Mouse (Mus musculus) urinary bladder, postnatal 10 days (tissue): ENCODE measurements around the gene Myo1d.

Source experiments
- DNase-seq: peaks from one replicate; pipeline ENCODE4 v3.0.0; 2022; ENCODE audit warnings: low spot score

The Myo1d gene

DNA sequence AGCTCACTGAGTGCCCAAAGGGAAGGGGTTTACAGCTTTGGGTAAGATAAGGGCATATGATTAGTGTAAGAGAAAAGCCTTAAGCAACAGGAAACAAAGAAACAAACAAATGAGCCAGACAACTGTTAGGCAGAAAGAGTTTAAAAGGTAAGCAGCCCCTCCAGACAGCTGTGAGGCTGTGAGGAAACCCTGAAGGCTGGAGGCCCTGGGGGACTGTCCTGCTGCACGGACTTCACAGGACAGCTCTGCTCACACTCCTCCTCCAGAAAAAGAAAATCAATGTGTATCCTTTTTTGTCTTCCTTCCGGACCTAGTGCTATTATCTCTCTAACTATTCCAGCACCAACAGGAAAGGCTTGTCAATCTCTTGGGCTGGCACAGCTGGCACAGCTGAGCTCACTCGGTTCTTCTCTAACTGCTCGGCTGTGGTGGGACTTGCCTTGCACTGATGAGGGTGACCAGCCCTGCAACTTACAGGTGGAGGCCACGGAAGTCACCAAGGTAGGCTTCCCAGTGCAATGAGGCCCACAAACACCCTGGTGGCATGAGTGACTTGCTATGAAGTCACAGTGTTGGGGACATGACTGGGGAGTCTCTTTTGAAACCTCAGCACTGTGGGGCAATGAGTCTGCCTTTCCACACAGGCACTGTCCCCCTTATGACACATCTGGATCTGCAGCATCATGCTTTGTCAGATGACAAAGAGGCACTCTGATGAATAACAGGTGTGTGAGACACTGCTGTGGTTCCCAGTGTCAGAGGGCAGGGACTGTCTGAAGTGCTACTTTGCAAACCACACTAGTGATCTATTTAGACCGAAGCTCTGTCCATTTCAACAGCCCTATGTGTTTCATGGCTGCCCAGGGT, 275.1 kb downstream of the Myo1d start:
- DNase-seq: no peak

DNA sequence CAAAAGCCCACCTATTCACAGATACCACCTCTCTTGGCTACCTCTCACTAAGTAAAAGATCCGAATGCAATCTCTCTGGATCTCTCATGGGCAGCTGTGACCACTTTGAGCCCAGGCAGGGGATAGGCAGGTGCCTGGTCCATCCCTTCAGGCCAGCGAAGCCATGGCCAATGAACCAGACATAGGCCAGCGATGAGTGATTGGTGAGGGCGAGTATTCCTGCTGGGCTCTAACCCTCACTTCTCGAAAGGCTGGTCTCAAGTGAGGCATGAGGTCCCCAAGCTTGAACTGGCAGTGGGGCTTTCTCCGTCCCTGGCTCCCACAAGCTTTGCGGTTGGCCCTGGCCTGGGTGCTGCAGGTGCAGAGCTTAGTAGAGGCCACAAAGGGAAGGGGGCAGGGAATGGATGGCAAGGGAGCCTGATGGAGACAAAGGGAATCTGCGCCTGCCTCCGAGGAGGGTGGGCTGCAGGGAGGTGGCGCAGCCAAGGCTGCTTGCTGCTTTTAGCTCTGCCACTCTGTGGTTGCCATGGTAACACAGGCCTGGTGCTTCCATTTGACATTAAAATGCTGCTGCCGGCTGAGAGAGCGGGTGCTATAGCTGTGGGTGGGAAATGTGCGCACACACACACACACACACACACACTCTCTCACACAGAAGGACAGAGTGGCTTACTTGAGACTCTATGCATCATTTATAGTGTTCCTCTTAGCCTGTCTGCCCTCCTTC, 275.9 kb downstream of the Myo1d start:
- no peak for DNase-seq

DNA sequence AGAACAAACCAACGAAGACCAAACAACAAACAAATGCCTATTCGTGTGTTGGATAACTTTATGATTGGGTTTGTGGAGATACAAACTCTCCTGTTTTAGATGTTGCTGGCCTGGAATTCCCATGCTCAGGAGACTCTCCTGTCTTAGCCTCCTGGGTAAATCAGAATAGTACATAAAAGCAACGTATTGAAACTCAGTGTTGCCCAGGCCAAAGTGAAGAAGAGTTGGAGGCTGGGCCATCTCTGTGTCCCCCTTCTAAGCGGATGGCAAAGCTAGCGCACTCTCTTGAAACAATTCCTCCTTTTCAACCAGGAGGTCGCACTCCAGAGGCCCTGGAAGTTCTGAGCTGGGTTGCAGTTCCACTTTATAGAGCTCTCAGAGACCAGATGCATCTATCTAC, 276.5 kb downstream of the Myo1d start:
- DNase-seq: no peak

DNA sequence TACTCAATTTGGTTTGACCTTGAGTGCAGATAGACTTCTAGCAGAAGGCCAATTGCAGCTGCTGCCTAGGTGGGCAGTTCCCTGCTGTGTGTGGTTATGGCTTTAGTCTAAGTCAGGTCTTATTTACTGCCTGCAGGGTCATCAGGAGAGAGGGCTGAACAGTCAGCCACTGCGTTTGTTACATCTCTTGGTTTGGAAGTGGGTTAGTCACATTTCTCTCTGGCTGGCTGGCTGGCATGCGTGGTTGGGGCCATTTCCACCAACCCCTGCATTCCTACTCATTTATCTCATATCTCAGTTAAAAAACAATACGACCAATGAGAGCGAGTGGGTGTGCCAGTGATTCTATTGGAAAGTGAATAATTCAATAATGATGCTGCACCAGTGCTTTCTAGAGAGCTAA, 280.3 kb downstream of the Myo1d start:
- no peak for DNase-seq

DNA sequence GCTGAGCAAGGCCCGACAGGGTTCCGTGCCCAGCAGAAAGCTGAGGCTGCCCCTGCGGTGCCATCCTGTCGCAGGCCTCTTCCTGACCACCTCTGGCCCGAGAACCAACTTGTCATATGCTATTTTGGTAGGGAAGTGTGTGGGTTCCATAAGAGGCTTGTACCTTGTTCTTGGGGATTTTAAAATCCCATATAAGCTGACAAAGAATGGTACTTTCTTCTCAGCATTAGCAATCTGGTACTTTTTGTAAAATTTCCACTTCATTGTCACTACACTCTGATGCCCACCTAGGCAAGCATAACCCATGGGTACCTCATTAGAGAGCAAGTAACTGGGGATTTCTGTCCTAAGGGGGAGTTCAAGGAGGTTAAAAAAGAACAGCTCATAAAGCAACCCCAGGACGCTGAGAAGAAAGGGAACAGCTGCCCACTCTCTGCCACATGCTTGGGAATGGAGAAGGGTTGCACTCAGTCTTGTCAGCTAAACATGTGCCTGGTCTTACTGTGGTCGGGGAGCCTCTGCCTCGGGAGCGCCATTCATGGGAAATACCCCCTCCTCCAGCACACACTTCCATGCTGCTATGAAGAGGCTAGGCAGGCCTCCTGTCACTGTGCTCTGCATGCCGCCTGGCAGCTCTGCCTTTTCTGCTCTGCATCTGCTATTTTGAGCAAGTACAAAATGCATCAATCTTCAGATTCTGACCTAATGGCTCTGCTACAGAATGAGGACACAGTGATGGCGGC, 281.3 kb downstream of the Myo1d start:
- DNase-seq: no peak

DNA sequence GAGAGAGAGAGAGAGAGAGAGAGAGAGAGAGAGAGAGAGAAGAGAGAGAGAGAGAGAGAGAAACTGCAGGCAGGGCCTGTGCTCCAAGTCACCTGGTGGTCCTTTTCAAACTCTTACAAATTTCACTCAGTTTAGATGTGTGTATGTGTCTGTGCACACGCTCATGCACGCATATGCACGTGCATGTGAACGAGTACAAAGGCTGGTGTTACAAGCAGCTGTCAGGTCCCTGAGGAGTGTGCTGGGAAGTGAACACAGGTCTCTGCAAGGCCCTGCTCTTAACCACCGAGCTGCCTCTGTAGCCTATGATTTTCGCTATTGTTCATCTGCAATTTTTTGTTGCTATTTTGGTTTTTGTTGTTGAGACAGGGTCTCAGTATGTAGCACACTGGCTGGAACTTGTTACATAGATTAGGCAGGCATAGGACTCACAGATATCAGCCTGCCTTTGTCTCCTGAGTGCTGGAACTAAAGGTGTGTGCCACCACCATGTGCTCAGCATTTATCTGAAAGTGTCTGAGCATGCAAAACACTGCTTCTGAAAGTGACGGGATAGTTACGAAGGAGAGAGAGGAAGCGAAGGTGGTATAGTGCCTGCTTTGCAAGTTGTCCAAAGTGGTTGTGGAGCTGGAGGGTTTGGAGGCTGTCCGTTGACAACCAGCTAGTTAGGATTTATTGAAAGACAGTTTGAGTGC, 282.5 kb downstream of the Myo1d start:
- no peak for DNase-seq

DNA sequence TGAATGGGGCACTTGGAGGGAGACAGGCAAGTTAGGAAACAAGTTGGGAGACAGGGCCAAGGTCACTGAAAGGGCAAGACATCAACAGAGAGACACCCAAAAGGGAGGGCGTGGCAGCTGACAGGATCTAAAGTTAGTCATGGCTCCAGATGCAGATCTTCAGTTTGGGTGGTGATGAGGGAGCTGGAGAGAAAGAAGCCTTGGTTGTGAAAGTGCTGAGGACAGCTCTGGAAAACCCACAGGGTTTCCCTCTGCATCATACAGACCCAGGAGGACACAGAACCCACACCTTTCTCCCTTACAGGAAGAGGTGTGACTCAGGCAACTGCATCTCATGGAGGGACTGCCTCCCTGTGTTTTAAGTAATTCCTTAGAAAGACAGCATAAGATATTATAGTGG, 283.2 kb downstream of the Myo1d start:
- no peak for DNase-seq

DNA sequence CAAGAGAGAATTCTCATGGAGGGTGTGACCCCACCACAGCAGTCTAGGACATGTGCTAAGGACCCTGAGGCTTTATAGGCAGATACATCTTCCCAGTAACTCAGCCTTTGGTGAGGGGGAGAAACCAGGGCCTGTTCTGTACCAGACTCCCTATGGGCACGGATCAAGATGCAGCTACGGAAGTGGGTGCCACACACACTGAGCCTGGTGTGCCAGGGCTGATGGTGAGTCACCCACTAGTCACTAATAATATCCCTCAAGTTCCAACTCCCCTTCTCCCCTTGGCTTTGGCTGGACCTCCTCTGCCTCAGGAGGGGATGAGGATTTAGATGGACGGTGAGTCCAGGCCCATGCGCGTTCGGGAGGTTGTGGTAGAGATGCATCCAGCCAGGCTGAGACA, 283.9 kb downstream of the Myo1d start:
- DNase-seq: no peak

DNA sequence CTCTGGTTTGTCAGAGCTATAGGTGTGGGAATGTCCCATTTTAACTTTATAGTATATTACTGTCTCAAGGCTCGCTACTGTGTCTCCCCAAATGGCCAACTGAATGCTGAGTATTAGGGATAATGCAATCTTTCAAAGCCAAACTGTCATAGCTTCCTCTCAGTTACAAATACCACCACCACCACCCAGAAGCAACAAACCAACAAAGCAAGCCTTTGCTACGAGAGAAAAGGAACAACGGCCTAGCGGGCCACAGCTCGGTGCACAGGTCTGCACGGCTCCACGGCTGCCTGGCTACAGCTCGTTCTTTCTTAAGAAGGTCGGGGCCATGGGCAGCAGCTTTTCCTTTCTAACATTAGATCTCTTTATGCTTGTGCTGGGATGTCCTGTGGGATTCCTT, 285.0 kb downstream of the Myo1d start:
- no peak for DNase-seq

DNA sequence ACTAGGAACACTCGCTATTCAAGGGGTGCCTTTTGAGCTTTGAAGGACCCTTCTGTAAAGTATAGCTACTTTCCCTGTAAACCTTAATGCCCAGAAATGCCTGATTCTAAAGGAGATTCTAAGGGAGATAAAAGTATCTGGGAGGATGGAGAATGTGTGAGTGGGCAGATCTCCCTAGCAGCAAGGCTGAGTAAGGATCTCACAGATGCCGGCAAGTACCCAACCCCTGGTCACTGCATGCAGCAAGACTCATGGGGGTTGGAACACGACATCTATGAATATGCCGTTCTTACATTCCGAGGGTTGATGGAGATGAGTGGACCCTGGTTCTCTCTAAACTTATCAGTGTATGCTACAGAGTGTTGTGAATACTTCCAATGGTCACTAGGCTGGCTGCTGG, 286.6 kb downstream of the Myo1d start:
- no peak for DNase-seq

DNA sequence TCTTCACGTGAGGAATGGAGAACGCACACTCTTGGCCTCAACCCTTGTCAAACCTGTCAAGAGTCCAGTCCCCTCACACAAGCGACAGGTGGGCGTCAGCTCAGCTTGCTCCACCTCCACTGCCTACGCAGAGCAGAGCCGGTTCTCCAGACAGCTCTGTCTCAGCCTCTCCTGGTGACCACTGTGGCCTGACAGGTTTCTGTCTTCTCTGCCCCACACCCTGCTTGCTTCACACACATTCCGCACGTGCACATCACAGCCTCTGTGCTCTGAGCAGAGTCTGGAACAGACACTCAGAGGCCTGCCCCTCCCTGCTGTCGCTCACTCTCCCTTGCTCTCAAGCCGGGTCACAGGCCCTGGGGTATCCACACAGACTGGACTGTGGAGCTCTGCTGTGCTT, 289.0 kb downstream of the Myo1d start:
- no peak for DNase-seq

DNA sequence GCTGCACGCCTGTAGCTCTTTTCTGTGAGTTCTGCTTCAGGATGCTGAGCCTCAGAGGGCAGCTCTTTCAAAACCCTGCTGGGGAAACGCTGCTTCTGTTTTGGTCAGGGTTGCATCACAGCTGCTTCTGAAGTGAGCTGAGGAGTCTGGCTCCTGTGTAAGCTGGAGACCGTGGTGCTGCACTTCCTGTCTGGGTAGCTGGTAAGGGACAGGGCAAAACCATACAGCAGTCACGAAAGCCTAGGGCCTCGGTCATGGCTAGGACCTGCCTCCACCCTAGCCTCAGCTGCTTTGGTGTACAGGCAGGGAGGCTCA, 290.0 kb downstream of the Myo1d start:
- no peak for DNase-seq

DNA sequence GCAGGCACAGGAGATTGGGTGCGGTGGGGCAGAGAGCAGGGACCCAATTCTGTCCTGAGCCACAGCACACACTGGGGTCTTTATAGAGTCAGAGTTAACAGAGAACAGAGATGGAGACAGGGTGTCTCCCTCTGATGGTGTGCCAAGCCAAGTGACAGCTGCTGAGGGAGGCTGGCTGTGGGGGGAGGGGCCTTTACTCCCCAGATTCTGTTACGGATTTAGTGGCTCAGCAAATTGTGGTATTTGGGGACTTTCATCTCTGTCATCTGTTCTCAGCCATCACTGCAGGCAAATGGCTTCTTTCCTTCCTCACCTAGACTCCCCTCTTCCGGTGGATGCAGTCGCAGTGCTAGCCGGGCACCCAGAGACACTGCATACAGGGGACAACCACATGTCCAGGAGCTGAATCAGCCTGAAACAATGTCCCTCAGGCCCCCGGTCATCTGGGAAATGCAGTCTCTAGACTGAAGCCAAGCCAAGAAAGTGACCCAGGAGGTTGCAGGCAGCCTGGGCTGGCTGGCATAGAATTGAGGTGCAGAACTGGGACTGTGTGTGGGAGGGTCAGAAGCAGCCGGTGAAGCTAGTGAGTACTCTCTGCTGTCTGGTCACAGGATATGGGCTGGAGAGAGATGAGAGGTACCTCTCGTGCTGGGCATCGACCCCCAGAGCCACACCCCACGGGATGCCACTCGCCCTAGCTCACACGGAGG, 290.5 kb downstream of the Myo1d start:
- no peak for DNase-seq

DNA sequence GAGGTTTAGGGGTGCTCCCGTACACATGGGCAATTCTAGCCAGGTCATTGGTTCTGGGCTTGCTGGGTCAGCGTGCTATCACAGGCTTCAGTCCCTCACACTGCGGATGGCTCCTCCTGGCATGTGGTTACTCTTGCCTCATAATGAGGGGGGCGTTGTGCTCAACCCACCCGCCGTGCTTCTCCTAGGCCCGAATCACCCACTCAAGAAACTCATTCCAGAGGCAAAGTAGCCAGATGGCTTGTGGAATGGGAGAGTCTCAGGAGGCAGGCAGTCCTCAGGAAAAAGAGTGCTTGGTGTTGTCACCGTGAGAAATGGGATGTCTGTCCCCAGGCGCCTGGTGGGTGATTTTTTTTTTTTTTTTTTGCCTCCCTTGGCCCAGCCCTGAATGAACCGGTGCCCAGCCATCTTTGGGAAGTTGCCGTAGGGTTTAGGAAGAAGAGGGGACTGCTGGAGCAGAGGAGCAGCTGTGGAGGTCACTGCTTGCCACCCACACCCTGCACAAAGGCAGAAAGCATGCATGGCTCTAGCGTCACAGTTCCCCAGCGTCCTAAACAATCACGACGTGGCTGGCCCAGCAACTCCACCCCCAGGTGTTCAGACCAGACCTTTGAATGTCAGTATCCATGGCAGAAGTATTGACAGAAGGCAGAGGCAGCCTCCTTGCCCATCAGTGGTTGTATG, 291.8 kb downstream of the Myo1d start:
- DNase-seq: no peak

DNA sequence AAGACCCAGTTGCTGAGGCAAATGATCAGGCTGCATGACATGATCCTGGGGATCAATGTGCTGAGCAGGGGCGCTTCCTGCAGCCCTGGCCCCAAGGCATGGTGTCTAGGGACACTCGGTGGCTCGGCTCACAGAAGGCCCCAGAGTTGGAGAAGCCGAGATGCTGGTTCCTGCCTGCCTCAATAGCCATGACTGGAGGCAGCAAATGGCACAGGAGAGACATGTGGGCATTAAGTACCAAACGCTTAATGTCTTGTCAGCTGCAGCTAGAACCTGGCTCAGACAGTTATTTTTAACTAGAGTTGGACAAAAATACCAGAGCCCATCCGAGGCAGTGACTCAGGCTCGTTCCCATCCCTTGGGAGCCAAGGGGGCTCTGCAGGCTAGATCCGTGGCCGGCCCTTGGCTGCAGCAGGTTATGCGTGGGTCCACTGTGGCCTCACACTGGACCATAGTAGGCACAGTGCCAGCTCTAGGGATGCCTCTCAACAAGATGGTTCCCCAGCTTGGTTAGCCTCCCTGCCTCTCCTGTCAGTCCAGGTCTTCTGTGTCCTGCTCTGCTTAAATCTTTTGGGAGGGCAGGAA, 294.1 kb downstream of the Myo1d start:
- DNase-seq: no peak

DNA sequence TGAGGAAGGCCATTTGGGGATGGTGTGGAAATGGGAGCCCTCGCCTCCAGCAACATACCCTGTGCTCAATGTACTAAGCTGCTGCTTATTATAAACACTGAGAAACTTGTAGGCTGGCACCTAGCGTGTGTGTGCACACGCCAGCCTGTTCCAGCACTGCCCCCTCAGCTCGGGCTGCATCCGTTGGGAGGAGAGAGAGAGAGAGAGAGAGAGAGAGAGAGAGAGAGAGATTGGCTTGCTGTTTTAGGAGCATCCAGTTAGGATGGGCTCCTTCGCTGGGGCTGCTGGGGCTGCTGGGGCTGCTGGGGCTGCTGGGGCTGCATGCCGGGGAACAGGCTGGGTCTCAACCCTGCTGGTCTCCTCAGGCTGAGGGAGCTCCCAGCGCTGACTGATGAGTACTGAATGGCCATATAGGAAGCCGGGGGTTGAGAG, 294.7 kb downstream of the Myo1d start:
- DNase-seq: no peak

DNA sequence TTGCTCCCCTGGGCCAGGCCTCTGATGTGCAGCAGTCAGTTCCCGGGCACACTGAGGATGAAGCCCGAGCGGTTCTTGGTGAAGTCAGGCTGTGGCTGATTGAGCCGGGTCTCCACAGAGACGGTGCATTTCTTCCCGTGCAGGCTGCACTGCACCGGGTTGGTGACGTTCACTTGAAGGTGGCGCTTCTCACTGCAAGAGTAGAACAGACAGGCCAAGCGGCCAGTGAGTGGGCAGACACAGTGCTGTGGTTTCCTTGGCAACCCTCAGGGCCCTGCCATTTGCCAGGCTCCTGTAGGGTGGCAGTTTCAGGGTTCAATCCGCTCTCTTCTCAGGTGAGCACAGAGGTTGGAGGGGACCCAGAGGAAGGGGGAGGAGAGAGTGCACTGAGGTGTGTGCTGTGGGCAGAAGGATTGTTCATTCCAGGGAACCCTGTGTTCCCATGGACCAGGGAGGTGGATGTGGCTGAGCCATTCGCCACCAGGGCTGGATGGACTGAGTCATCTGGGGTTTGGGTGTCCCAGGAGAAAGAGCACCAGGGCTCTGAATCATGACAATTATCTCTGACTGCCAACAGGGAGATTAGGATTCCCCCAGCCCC, 295.5 kb downstream of the Myo1d start:
- no peak for DNase-seq

DNA sequence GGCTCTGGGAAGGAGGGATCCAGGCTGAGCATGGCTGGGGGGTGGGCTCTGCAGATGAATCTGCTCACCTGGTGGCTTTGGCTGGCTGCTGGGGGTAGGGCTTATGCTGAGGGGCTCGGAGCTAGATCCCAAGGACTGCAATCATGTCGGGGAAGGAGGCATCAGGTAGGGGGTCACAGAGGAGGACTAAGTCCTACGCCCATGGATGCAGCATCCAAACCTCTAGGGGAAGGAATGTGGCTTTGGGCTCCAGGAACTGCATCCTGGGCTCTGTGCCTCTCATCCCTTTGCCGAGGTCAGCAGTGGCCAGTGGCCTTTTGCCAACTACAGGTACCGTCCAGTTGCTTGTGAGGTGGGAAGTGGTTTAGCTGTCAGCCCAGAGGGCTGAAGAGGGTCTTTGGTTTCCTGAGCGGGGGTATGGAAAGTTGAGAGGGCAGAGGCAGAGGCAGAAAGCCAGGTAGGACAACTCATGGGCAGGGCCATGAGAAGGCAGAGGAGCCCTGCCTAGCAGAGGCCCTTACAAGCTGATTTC, 296.2 kb downstream of the Myo1d start:
- DNase-seq: no peak

DNA sequence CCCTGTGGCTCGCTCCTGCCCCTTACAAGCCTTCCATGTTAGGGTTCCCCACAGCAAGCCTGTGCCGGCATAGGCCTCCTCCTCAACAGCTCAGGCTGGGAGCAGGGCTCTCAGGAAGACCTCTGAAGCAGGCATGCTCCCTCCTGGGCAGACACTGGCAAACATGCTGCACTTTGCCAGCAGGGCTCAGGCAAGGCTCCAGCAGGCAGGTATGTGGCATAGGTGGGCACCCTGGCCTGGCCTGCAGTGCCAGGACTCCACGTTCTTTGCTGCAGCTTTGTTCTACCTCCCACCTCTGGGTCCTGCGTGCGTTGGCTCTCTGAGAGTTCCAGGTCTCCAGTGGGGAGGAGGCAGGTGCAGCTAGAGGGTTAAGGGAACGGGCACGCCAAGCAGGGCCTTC, 296.9 kb downstream of the Myo1d start:
- DNase-seq: no peak

DNA sequence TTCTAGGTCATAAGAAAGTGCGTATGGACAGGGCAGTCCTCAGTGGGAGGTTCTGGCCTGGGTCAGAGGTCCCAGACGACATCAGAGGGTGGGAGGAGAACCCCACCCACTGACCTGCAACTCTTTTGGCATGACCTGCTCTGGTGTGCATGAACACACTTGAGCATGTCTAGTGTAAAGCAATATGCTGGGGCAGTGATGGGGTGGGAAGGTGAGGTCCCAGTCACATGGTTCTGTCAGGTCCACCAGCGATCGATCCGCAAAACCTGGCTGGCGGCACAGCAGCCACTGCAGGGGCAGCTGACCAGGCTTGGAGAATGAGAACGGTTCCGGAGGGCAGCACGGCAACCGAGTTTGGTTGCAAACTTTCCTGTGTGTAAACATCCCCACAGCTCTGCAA, 297.5 kb downstream of the Myo1d start:
- no peak for DNase-seq
